Mouse (Mus musculus) mouse embryonic stem cell (cell line): ENCODE results near the gene Kidins220.

ENCODE experiments used
- in situ Hi-C, 2 experiments: fragments of 300-500 bp; cut with MboI; formaldehyde crosslinking; loops; 1 replicate in 1 of 2; 3 replicates in 1 of 2; pipeline ENCODE4 v1.14.3; 2019 to 2020; ENCODE audit warnings: low sequenced_read_pairs in 2 of 2, low pct_unique_long_range_greater_than_20kb in 1 of 2, mixed read lengths in 1 of 2; ENCODE audit not compliant: unreplicated experiment in 1 of 2

Kidins220 gene

DNA sequence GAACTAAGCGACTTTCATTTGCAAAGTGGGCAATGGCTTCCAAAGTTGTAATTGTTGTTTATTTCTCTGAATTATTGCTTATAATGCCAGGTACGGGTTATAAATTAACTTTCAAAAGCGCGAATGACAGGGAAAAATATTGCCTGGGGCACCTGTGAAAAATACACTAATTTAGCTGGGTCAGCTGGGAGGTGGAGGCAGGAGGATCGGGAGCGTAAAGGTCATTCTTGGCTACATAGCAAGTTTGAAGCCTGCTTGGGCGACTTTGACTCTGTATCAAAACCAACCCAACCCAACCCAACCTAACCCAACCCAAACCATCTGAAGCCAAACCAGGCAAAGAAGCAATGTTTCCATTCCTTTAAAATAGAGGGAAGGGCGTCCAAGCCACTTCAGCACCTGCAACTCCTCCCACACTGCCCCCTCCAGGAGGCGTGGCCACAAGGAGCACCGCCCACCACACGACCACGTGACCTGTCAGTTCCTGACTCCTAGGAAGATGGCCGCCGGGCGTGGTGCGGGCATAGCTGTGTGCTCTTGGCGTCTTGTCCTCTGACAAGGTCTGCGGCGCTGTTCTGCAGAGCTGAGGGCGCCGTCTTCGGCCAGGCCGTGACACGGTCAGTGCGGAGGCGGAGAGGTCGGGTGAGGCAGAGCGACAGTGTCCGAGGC, at the start of gene Kidins220:
Kidins220 (plus strand) TSS at position 480 of the 669 bp plus-strand sequence.
- in situ Hi-C loops, result no loop called here

GRCm38 (mm10) chr12:24925276-24925675, 49.4 kb upstream of the Kidins220 start:
- in situ Hi-C loops, result no loop called here

DNA sequence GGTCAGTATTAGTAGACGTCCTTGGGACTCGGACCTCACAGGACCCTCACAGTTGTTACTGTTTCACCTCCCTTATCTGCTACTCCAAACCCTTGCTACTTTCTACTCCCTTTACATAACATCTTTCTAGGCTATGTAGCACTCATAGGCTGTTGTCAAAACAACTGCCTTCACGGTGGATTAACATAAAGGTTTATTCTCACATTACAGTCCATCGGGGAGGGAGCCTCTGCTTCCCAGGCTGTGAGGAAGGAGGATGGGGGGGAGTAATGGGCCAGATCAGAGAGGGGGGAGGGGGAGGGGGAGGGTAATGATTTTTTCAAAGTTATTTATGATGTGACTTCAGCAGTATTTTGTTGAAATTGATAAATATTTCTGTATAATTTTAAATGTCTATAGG, 49.0 kb upstream of the Kidins220 start:
- in situ Hi-C loops, result no loop called here

GRCm38 (mm10) chr12:24928051-24928748, 46.5 kb upstream of the Kidins220 start:
- in situ Hi-C loops, result no loop called here

DNA sequence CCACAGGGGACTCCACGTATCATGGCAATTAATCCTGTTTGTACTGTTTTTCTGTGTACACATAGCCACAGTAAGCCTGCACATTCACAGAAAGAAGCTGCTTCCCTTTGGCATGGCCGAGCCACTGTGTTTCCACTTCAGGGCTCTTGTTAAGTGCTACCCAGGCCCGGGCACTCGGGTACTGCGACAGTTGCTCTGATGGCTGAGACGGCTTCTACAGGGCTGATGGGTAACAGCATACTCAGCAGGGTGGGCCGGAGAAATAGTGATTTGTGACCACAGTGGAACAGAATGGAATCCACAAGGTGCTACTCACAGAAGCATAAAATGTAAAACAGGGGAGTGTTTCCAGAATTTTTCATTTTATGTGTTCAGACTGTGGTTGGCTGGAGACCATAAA, 45.7 kb upstream of the Kidins220 start:
- in situ Hi-C loops, result no loop called here

DNA sequence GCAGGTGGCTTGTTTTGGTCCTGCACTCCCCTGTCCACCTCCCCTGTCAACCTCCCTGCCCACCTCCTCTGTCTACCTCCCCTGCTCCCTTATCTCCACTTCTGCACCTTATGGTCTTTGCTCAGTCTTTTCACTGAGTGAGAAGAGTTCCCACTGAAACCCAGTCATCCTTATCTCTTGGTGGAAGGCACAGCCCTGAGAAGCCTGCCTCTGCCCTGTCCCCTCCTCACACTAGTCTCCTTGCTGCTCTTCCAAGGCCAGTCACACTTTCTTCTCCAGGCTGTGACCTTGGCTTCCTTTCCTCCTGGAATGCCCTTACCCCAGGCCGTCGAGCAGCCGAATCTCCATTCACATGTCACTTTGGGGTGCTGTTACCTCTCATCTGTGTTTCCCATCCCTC, 44.0 kb upstream of the Kidins220 start:
- in situ Hi-C loops, result no loop called here

GRCm38 (mm10) chr12:24932120-24932519, 42.6 kb upstream of the Kidins220 start:
- in situ Hi-C loops, result no loop called here

- in situ Hi-C loops, result no loop called here
These were observed 41.4 kb upstream of the Kidins220 start for GRCm38 (mm10) chr12:24933206-24933775.

- in situ Hi-C loops, result no loop called here
These were observed 40.7 kb upstream of the Kidins220 start for GRCm38 (mm10) chr12:24933996-24934395.

- in situ Hi-C loops, result no loop called here
These were observed 38.4 kb upstream of the Kidins220 start for GRCm38 (mm10) chr12:24936281-24936680.

DNA sequence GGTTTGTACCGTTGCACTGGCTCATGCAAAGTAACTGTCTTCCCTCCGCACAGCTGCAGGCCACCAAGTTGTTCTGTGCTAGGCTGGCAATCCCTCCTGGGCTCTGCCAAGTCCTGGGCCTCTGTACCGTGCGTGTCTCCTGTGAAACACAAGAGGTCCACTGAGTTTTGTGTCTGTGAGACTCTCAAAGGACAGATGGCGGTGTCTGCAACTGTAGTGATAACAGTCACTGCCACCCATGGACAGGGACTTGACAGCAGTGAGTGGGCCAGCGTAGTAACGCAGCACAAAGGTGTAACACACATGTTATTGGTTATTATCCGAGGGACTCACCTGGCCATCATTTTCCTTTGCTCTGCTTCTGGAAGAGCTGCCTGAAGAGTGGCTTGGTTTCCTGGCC, 35.4 kb upstream of the Kidins220 start:
- in situ Hi-C loops, result no loop called here

DNA sequence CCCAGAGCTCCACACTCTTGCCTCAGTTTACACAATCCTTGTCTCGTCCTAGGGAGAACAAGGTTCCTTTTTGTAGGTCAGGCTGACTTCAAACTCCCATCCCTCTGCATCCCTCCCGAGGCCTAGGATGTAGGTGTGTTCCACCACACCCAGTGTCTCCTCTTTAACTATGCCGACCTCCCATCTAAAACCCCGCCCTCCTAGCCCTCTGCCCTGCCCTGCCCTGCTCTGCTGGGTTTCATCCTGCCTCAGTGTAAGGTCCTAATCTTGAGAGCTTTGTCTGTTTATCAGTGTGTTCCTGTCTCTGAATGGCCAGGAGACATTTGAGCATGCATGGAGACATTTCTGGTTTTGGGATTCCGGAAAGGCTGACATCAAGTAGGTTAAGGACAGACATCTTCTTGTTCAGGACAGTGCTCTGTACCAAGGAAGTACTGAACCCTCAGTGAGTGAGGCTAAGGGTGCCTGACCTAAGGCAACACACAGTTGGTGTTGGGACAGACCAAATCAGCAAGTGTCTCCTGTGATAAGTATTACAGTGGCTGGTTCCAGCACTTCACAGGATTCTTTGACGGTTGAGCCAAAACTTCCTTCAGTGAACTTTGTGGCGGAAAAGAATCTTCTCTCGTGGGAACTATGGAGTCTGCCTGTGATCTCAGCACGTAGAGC, 32.0 kb upstream of the Kidins220 start:
- in situ Hi-C loops, result no loop called here

DNA sequence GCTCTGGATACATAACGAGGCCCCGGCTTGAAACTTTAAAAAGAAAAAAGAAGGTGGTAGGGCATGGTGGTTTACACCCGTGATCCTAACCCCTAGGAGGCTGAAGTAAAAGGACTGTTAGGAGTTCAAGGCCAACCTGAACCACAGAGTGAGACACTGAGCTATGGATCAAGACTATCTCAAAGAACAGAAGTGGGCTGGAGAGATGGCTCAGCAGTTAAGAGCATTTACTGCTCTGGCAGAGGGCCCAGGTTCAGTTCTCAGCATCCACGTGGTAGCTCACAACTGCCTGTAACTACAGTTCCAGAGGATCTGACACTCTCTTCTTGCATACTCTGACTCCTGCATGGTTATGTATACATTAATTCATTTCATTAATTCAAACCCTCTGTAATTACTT, 31.3 kb upstream of the Kidins220 start:
- in situ Hi-C loops, result no loop called here

DNA sequence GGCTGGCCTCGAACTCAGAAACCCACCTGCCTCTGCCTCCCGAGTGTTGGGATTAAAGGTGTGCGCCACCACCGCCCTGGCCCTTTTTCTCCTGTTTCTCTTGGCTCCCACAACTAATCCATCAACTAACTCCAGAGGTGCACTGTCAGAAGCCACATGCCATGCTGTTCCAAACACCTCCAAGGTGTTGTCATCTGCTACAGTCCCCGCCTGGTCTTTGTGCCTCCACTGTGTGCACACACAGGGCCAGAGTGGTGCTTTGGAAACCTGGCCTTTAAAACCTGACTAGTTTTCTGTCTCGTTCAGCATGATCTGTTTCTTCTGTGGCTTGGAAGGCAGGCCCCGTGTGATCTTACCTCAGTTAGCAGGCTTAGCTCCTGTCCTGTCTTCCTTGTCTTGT, 30.1 kb upstream of the Kidins220 start:
- in situ Hi-C loops, result no loop called here

GRCm38 (mm10) chr12:24947065-24947464, 27.7 kb upstream of the Kidins220 start:
- in situ Hi-C loops, result no loop called here

- in situ Hi-C loops, result no loop called here
These were observed 26.4 kb upstream of the Kidins220 start for GRCm38 (mm10) chr12:24948344-24948743.

DNA sequence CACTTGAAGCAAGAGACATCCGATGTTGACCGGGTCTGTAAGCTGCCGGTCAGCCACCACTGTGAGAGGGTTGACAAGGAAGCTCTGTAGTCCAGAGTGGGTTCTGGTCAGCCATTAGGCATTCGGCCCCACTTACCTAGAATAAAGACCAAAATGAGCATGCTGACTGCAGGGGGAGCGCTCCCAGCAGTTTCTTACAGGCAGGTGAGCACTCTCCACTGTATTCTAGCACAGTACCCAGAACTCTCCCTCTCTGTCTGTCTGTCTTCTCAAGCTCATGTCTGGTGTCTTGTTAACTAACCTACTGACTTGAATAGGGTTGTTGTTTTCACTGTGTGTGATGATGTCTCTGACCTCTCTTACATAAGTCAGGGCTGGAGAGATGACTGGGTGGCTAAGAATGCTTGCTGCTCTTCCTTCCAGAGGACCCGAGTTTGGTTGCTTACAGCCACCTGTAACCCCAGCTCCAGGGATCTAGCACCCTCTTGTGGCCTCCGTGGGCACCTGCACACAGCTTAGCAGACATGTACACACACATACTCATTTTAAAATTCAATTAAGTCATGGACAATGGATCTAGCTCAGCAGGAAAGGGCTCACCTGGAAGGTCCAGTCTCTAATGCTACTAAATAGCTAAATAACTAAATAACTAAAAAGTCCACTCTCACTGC, 24.2 kb upstream of the Kidins220 start:
- in situ Hi-C loops, result loop anchor here (5.0 kb wide), 2 partner anchors 228 to 233 kb away; no protein-coding TSS in a partner anchor

DNA sequence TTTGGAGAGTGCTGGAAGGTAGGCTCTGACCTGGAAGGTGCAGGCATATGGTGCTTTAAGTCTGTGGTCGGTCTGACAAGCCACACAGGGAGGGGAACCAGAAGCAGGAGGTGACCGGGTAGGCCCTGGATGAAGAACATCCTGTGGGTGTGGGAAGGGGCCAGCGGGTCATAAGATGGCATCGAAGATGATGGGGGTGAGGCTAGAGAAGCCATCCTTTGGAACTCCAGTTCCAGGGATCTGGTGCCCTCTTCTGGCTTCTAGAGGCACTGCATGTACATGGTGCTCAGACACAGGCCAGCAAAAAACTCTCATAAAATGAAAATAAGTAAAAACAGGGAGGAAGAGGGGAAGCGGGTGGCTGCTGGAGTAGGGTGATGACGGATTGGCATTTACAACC, 22.6 kb upstream of the Kidins220 start:
- in situ Hi-C loops, result loop anchor here (5.0 kb wide), 2 partner anchors 230 to 235 kb away; no protein-coding TSS in a partner anchor

DNA sequence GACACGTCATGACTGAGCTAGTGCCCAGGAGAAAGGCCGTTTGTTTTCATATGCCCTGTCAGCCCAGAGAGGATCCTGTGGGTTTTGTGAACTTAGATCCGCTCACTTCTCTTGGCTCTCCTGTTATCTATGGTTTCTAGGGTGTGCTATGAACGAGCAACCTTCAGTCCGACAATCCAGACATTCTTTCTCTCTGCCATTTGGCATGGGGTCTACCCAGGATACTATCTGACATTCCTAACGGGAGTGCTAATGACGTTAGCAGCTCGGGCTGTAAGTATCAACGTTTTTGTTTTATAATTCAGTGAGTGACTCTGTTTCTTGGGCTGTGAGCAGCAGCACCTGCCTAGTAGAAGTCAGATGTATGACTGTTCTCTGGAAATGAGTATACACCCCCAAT, 19.6 kb upstream of the Kidins220 start:
- in situ Hi-C loops, result no loop called here
